Mouse (Mus musculus) forebrain, embryonic 13.5 days (tissue): ENCODE measurements at regions not wholly inside any gene's neighbourhood (a gene's known extent, or its start where the extent isn't known, plus 50 kb on each side); places are given as distances from the start of the nearest gene placed in this dataset.

Experiments
- ATAC-seq: fragments of 200-750 bp; cut with Nextera tagmentation; 2 replicates; pipeline ENCODE4 v1.8.0; 2017
- H3K27ac ChIP-seq: fragments of 300-500 bp; sonication (generic); 2 replicates; pipeline ENCODE4 v1.5.1; 2015; ENCODE audit warnings: inconsistent platforms, mild to moderate bottlenecking, moderate library complexity
- H3K27me3 ChIP-seq: fragments of 300-500 bp; sonication (generic); 2 replicates; pipeline ENCODE4 v1.6.1; 2015; ENCODE audit warnings: mild to moderate bottlenecking, inconsistent platforms
- H3K36me3 ChIP-seq: fragments of 300-500 bp; sonication (generic); 2 replicates; pipeline ENCODE4 v1.6.1; 2015; ENCODE audit warnings: mild to moderate bottlenecking, inconsistent platforms; ENCODE audit not compliant: poor library complexity, severe bottlenecking
- H3K4me1 ChIP-seq: fragments of 300-500 bp; sonication (generic); 2 replicates; pipeline ENCODE4 v1.6.1; 2015; ENCODE audit warnings: inconsistent platforms
- H3K4me2 ChIP-seq: fragments of 300-500 bp; sonication (generic); 2 replicates; pipeline ENCODE4 v1.6.1; 2015; ENCODE audit warnings: inconsistent platforms, mild to moderate bottlenecking, moderate library complexity
- H3K4me3 ChIP-seq: fragments of 300-500 bp; sonication (generic); 2 replicates; pipeline ENCODE4 v1.5.1; 2015; ENCODE audit warnings: mild to moderate bottlenecking, inconsistent platforms
- H3K9ac ChIP-seq: fragments of 300-500 bp; sonication (generic); 2 replicates; pipeline ENCODE4 v1.6.1; 2015; ENCODE audit warnings: mild to moderate bottlenecking, inconsistent platforms
- H3K9me3 ChIP-seq: fragments of 300-500 bp; sonication (generic); replicated peaks from 2 replicates; pipeline ENCODE4 v1.6.1; 2016; ENCODE audit warnings: inconsistent platforms
- WGBS: fragments of 180-500 bp; shearing (Covaris S2); methylation state at CpG from one replicate; pipeline ENCODE4 v1.1.7; 2015; 5-methylcytosine and 5-hydroxymethylcytosine counted together

DNA sequence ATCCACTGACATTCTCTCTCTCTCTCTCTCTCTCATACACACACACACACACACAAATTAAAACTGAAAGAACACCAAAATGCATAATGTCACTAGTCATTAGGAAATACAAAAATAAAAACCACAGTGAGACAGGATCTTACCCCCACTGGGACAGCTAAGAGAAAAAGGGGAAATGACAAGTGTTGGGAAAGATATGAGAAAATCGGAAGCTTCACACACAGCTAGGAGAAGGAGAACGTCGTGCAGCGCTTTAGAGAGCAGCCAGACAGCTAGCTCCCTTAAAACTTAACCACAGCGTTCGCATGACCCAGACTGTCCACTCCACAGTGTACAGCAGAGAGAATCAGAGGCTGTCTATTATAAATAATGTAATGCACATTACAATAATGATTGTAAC is 60.1 kb upstream of the Tlk1 start:
- WGBS, result 94% methylated on average over 6 of the region's 6 CpGs
- no peaks in the 10 kb centered on the region for H3K9me3 ChIP-seq
- ATAC-seq, result no peak

DNA sequence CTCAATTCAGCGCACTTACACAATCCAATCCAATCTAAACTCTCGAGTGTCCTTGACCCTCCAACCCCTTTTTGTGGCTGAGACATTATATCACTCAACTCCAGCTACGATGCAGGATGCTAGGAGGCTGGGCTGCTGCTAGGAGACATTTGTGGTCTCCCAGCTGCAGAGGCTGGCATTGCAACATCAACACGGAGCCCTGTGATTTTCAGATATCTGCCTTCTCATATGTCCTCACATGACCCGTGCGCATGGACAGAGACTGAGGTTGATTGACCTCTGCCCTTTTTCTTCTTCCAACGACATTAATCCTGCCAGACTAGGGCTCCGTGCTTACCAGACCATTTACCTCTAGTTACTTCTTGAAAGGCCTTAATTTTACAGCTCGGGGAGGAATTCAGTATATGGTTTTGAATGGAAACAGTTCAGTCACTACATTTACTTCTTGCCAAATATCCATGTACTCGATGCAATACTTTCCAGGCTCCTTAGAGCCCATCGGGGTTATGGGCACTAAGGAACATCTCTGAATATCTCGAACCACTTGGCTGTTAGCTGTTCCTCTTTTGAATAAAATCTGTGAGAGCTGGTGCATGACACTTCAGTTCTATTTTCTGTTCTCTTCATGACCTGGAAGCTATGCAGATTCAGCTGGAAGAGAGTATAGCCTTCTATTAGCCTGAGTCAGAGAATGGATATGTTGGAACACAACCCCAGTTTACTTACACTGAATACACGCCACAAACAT is 52.0 kb upstream of the Tlk1 start:
- 82% methylated on average over 13 of the region's 13 CpGs for WGBS
- no peak overlapping the region for H3K4me2 ChIP-seq
- H3K27ac ChIP-seq, result no peak overlapping the region
- H3K9me3 ChIP-seq, result no peaks in the 10 kb centered on the region
- ATAC-seq, result no peak
- H3K9ac ChIP-seq, result no peak overlapping the region
- no peaks in the 10 kb centered on the region for H3K4me1 ChIP-seq
- no peaks in the 10 kb centered on the region for H3K36me3 ChIP-seq
- H3K27me3 ChIP-seq, result no peaks in the 10 kb centered on the region
- no peak overlapping the region for H3K4me3 ChIP-seq

More for the DNA sequence above, 60.1 kb upstream of the Tlk1 start:
- no peak overlapping the region for H3K9ac ChIP-seq
- H3K4me2 ChIP-seq, result no peak overlapping the region
- no peaks in the 10 kb centered on the region for H3K36me3 ChIP-seq
- H3K27ac ChIP-seq, result no peak overlapping the region
- H3K4me3 ChIP-seq, result no peak overlapping the region
- no peaks in the 10 kb centered on the region for H3K27me3 ChIP-seq
- no peaks in the 10 kb centered on the region for H3K4me1 ChIP-seq

DNA sequence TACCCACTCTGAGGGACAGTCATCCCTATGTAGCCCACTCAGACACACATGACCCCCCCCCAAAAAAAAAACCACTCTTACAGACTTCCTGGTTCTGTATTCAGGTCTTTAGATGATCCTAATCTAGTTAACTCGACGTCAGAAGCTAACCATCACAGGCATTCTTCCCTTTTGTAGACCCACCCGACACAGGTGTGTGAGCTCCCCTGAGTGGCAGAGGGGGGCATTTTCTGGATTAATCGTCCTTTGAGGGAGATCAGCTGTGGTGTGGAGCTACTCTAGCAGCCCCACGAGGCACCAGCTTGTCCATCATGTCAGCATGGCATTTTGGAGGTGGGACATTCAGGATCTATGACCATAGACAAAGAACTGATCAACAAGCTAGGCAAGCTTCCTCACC is 50.7 kb upstream of the Tlk1 start:
- WGBS, result 80% methylated on average over 5 of the region's 5 CpGs
- Histone ChIP-seq H3K9me3 (no peaks in the 10 kb centered on the region), H3K4me1 (no peaks in the 10 kb centered on the region; the same call in 1 of the 2 replicates), H3K4me3 (no peak overlapping the region), H3K27me3 (no peaks in the 10 kb centered on the region), H3K9ac (no peak overlapping the region), H3K27ac (no peak overlapping the region), H3K36me3 (no peaks in the 10 kb centered on the region), H3K4me2 (no peak overlapping the region)
- no peak for ATAC-seq
